Mouse (Mus musculus) liver, embryonic 14.5 days (tissue): ENCODE data around the gene Cysrt1. TPM values are rescaled to one million over a fixed set of nuclear protein-coding genes. Genes with fewer than 3 reads are reported as not detected.
"Not testable (repeated sequence)": the region's sequence is repeated elsewhere in the genome, so short reads cannot be mapped to it uniquely, and the experiment has no call there.

Experiments
- ATAC-seq: fragments of 200-750 bp; cut with Nextera tagmentation; 2 replicates; pipeline ENCODE4 v1.8.0; 2017; ENCODE audit warnings: moderate number of reproducible peaks, mild to moderate bottlenecking, moderate library complexity; ENCODE audit not compliant: insufficient read depth
- DNase-seq, 3 experiments: peaks; one replicate each; pipeline ENCODE4 v3.0.0-alpha.2; 2012 to 2013; ENCODE audit warnings: low read depth in 3 of 3, low spot score in 3 of 3
- H3K27ac ChIP-seq: fragments of 300-500 bp; sonication (generic); 2 replicates; pipeline ENCODE4 v1.5.1; 2014; ENCODE audit warnings: moderate library complexity, mild to moderate bottlenecking, control low read depth, inconsistent platforms
- H3K27me3 ChIP-seq: fragments of 300-500 bp; sonication (generic); 2 replicates; pipeline ENCODE4 v1.6.1; 2014; ENCODE audit warnings: mild to moderate bottlenecking, low read length, moderate library complexity; ENCODE audit not compliant: control insufficient read depth, insufficient read depth
- H3K36me3 ChIP-seq: fragments of 300-500 bp; sonication (generic); replicated peaks from 2 replicates; pipeline ENCODE4 v1.6.1; 2014; ENCODE audit warnings: low read depth; ENCODE audit not compliant: control insufficient read depth, insufficient read depth
- H3K4me1 ChIP-seq, 2 experiments: fragments of 200-500 bp in 1 of 2; fragments of 300-500 bp in 1 of 2; sonication (generic) in 1 of 2; replicated peaks; 2 replicates each; pipeline ENCODE4 v1.6.1; 2012 to 2014; ENCODE audit warnings: antibody characterized with exemption in 1 of 2, inconsistent platforms in 1 of 2, low read length in 1 of 2; ENCODE audit not compliant: control insufficient read depth in 2 of 2, insufficient read depth in 2 of 2
- H3K4me2 ChIP-seq: fragments of 300-500 bp; sonication (generic); 2 replicates; pipeline ENCODE4 v1.6.1; 2014; ENCODE audit warnings: low read depth, mild to moderate bottlenecking, control low read depth, moderate library complexity
- H3K4me3 ChIP-seq, 2 experiments: fragments of 200-500 bp in 1 of 2; fragments of 300-500 bp in 1 of 2; sonication (generic) in 1 of 2; 2 replicates each; pipeline ENCODE4 v1.5.1; 2012 to 2014; ENCODE audit warnings: low read depth in 2 of 2, low read length in 2 of 2, mild to moderate bottlenecking in 2 of 2, control low read depth in 1 of 2, inconsistent platforms in 1 of 2, moderate library complexity in 1 of 2; ENCODE audit not compliant: insufficient read depth in 1 of 2
- H3K9ac ChIP-seq: fragments of 300-500 bp; sonication (generic); replicated peaks from 2 replicates; pipeline ENCODE4 v1.6.1; 2014; ENCODE audit warnings: mild to moderate bottlenecking, control low read depth, moderate library complexity
- H3K9me3 ChIP-seq: fragments of 300-500 bp; sonication (generic); 2 replicates; pipeline ENCODE4 v1.6.1; 2016; ENCODE audit warnings: low read length, mixed read lengths; ENCODE audit not compliant: control insufficient read depth
- CTCF ChIP-seq: IDR thresholded peaks from 2 replicates; pipeline ENCODE4 v1.5.1; 2016; ENCODE audit warnings: antibody characterized with exemption, low read depth, control low read depth
- EP300 ChIP-seq: IDR thresholded peaks from 2 replicates; pipeline ENCODE4 v1.6.1; 2016; ENCODE audit warnings: antibody characterized with exemption, low read depth
- WGBS: fragments of 180-500 bp; shearing (Covaris S2); extraction: QIAGEN DNeasy Blood & Tissue Kit; methylation state at CpG from one replicate; pipeline ENCODE4 v1.1.7; 2014; ENCODE audit not compliant: insufficient replicate concordance; 5-methylcytosine and 5-hydroxymethylcytosine counted together
- polyA plus RNA-seq, 2 experiments: library from polyadenylated mRNA; depleted of rRNA in 1 of 2; stranded (reverse) in 1 of 2; unstranded in 1 of 2; fragments of >200 nt; fragmentation: Nextera tagmentation in 1 of 2; extraction: Ambion mirVana in 1 of 2; gene quantifications; 2 replicates each; pipeline versions ENCODE4 v1.2.1 to v1.2.3; 2012 to 2014

Cysrt1 gene
- polyA plus RNA-seq, 2 experiments = not detected

DNA sequence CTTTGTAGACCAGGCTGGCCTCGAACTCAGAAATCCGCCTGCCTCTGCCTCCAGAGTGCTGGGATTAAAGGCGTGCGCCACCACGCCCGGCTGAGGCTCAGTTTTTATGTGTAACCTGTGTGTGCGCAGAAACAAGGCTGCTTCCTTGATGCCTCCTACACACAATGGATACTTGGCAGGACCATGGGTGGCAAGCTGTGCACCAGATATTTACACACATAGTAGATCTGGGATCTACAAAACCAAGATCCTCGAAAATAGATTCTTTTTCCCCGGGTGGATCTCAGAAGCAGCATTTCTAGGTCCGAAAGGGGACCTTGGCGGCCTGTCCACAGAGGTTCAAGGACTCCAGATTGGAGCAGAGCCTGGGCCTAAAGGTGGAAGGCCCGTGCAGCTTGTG is 19.6 kb upstream of the Cysrt1 start:
- Histone ChIP-seq H3K4me1 (peaks cover 10 to 28% of the 10 kb centered on the region in 2 experiments), H3K36me3 (no peaks in the 10 kb centered on the region), H3K9ac (peak overlapping the region; percentile 60), H3K9me3 (no peaks in the 10 kb centered on the region), H3K4me3 (peak overlapping the region; percentile 80 to 81), H3K27me3 (no peaks in the 10 kb centered on the region), H3K4me2 (peak overlapping the region; percentile 99), H3K27ac (peak overlapping the region; percentile 43; the same call in 1 of the 2 replicates)
- 36% methylated on average over 12 of the region's 12 CpGs for WGBS
- ATAC-seq (peak; percentile 5), DNase-seq (no peak)
- no peak for TF ChIP-seq CTCF
- TF ChIP-seq EP300 = no peak

DNA sequence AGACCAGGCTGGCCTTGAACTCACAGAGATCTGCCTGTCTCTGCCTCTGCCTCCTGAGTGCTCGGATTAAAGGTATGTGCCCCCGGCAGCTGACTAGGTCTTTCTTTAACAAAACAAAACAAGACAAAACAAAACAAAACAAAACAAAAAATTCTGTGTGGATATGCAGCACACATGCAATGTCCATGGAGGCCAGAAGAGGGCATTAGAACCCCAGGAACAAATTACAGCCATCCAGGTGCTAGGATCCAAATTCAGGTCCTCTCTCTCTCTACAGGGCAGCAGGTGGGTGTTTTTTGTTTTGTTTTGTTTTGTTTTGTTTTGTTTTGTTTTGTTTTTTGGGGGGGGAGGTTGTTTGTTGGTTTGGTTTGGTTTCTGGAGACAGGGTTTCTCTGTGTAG is 16.6 kb upstream of the Cysrt1 start:
- no peak overlapping the region for H3K4me3 ChIP-seq
- no peak for ATAC-seq
- no peaks in the 10 kb centered on the region for H3K27me3 ChIP-seq
- 0 out of 2 replicates have a peak, but pooled peaks have one; percentile 10 for TF ChIP-seq EP300
- peak; percentile 72 for TF ChIP-seq CTCF
- H3K27ac ChIP-seq = no peak overlapping the region
- no peak overlapping the region for H3K4me2 ChIP-seq
- 29% methylated on average over 2 of the region's 2 CpGs for WGBS
- H3K36me3 ChIP-seq = no peaks in the 10 kb centered on the region
- H3K9me3 ChIP-seq = no peaks in the 10 kb centered on the region
- peaks cover 6 to 16% of the 10 kb centered on the region in 2 experiments for H3K4me1 ChIP-seq
- DNase-seq = no peak
- no peak overlapping the region for H3K9ac ChIP-seq

DNA sequence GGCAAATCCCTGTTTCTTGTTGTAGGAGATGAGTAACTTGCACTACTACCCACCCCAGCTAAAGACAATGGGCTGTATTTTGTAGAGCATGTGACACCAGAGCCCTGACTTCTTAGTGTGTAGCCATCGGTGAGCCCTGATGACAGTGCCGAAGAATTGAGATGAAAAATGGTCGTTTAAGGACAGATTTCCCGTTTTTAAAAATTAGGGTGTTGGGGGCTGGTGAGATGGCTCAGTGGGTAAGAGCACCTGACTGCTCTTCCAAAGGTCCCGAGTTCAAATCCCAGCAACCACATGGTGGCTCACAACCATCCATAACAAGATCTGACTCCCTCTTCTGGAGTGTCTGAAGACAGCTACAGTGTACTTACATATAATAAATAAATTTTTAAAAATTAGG is 15.0 kb upstream of the Cysrt1 start:
- H3K9ac ChIP-seq, H3K27me3 ChIP-seq, H3K36me3 ChIP-seq, H3K4me3 ChIP-seq, H3K27ac ChIP-seq, DNase-seq, H3K4me2 ChIP-seq, H3K9me3 ChIP-seq, ATAC-seq: not testable (repeated sequence)
- H3K4me1 ChIP-seq = peaks cover 6 to 16% of the 10 kb centered on the region in 2 experiments
- WGBS = 69% methylated on average over 5 of the region's 5 CpGs

DNA sequence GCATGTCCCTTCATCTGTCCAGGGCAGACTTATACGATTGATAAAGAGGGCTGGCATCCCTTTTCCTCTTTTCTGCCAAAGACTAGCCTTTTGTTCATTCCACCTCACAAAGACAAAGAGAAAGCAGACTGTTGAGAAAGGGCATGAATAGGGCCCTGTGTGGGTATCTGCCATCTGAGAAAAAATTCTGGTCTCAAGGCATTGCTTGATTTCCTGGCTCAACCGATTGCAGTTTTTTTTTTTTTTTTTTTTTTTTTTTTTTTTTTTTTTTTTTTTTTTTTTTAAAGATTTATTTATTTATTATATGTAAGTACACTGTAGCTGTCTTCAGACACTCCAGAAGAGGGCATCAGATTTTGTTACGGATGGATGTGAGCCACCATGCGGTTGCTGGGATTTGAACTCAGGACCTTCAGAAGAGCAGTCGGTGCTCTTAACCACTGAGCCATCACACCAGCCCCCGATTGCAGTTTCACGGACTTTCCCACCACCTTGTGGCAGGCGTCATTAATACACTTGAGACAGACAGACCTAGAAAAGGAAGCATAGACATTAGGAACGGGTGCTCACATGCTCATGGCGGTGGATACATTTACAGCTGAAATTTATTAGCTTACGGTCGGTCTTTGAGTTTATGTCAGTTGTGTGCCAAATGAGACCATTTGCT is 14.3 kb upstream of the Cysrt1 start:
- not testable (repeated sequence) for ATAC-seq, H3K9me3 ChIP-seq, H3K36me3 ChIP-seq, H3K27me3 ChIP-seq, H3K27ac ChIP-seq
- 27% methylated on average over 10 of the region's 12 CpGs for whole genome bisulfite sequencing
- DNase-seq = peak; percentile 41 to 64 (median 55)
- TF ChIP-seq CTCF = peak; percentile 58
- Histone ChIP-seq H3K4me3 (peak overlapping the region; percentile 81 to 92), H3K9ac (peak overlapping the region; percentile 82; the same call in 1 of the 2 replicates), H3K4me2 (peak overlapping the region; percentile 87), H3K4me1 (peaks cover 6 to 10% of the 10 kb centered on the region in 2 experiments)

DNA sequence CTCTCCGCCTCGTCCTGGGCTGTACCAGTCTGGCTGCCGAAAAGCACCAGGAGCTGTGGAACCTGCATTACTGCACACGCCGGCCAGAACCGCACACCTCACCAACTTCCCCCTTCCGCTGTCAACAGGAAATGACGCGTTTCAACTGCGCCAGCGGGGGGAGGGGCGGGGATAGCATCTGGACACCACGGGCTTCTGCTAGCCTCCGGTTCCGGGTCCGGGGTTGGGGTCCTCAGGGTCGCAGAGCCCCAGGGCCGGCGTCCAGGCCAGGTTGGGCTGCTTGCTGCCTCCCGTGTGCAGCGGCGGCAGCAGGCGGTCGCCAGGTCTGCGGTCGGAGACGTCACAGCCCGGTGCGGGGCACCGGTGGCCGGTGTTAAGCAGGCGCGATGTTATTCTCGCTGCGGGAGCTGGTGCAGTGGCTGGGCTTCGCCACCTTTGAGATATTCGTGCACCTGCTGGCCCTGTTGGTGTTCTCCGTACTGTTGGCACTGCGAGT is 13.1 kb upstream of the Cysrt1 start, which contains the start of gene Tmem203:
Gene Tmem203, plus strand, starts transcription at position 156 of the 496 bp plus-strand sequence.
- DNase-seq = peak; percentile 83 to 88 (median 85)
- H3K9me3 ChIP-seq = no peaks in the 10 kb centered on the region
- H3K9ac ChIP-seq = peak within 1 kb of the TSS; percentile 82
- WGBS = under 1% methylated on average over 39 of the region's 39 CpGs
- peaks cover 6 to 10% of the 10 kb centered on the region in 2 experiments for H3K4me1 ChIP-seq
- peak within 1 kb of the TSS; percentile 81 to 92 for H3K4me3 ChIP-seq
- H3K27me3 ChIP-seq = no peaks in the 10 kb centered on the region
- ATAC-seq = peak; percentile 83
- peak within 1 kb of the TSS; percentile 87 for H3K4me2 ChIP-seq
- no peaks in the 10 kb centered on the region; the same call in 1 of the 2 replicates for H3K36me3 ChIP-seq
- peak within 1 kb of the TSS; percentile 36 for H3K27ac ChIP-seq
- peak; percentile 55 for TF ChIP-seq EP300
- TF ChIP-seq CTCF = no peak
